Mouse (Mus musculus): Measurements from ENCODE around the gene Gm30302.
"Not testable (repeated sequence)": the region's sequence is repeated elsewhere in the genome, so short reads cannot be mapped to it uniquely, and the experiment has no call there.

Gm30302 gene

GRCm38 (mm10) chr13:49798901-49799300 is at the start of gene Gm30302:
Gene Gm30302 (minus strand): TSS chr13:49799001.
- DNase-seq: no peak

GRCm38 (mm10) chr13:49846751-49847150 is 48.0 kb upstream of the Gm30302 start:
- DNase-seq: no peak

- DNase-seq: no peak
These were observed 47.3 kb upstream of the Gm30302 start for GRCm38 (mm10) chr13:49846141-49846540.

- DNase-seq: no peak
These were observed 46.9 kb upstream of the Gm30302 start for GRCm38 (mm10) chr13:49845663-49846062.

- no peak for DNase-seq
These were observed 45.3 kb upstream of the Gm30302 start for GRCm38 (mm10) chr13:49844071-49844470.

- no peak for DNase-seq
These were observed 42.4 kb upstream of the Gm30302 start for GRCm38 (mm10) chr13:49841186-49841585.

- no peak for DNase-seq
These were observed 31.6 kb upstream of the Gm30302 start for GRCm38 (mm10) chr13:49830355-49830754.

- no peak for DNase-seq
These were observed 26.5 kb upstream of the Gm30302 start for GRCm38 (mm10) chr13:49825300-49825699.

GRCm38 (mm10) chr13:49814958-49815357 is 16.2 kb upstream of the Gm30302 start:
- no peak for DNase-seq

- DNase-seq: no peak
These were observed 15.6 kb upstream of the Gm30302 start for GRCm38 (mm10) chr13:49814420-49814819.

GRCm38 (mm10) chr13:49807146-49807545 is 8.3 kb upstream of the Gm30302 start:
- no peak for DNase-seq

GRCm38 (mm10) chr13:49788563-49789393 is 10.0 kb downstream of the Gm30302 start:
- no peak for DNase-seq

GRCm38 (mm10) chr13:49783899-49784298 is 14.9 kb downstream of the Gm30302 start:
- no peak for DNase-seq

GRCm38 (mm10) chr13:49771536-49771935 is 27.3 kb downstream of the Gm30302 start:
- not testable (repeated sequence) for DNase-seq

- no peak for DNase-seq
These were observed 29.7 kb downstream of the Gm30302 start for GRCm38 (mm10) chr13:49769111-49769510.

- no peak for DNase-seq
These were observed 30.8 kb downstream of the Gm30302 start for GRCm38 (mm10) chr13:49768048-49768447.

GRCm38 (mm10) chr13:49766269-49766668 is 32.5 kb downstream of the Gm30302 start:
- no peak for DNase-seq

- DNase-seq: no peak
These were observed 33.5 kb downstream of the Gm30302 start for GRCm38 (mm10) chr13:49765306-49765705.

- no peak for DNase-seq
These were observed 36.6 kb downstream of the Gm30302 start for GRCm38 (mm10) chr13:49762208-49762607.

- no peak for DNase-seq
These were observed 38.1 kb downstream of the Gm30302 start for GRCm38 (mm10) chr13:49760675-49761074.

GRCm38 (mm10) chr13:49757966-49758365 is 40.8 kb downstream of the Gm30302 start:
- no peak for DNase-seq

- DNase-seq: no peak
These were observed 42.2 kb downstream of the Gm30302 start for GRCm38 (mm10) chr13:49756591-49756990.

GRCm38 (mm10) chr13:49741285-49742040 is 57.3 kb downstream of the Gm30302 start:
- no peak for DNase-seq

- DNase-seq: no peak
These were observed 60.8 kb downstream of the Gm30302 start for GRCm38 (mm10) chr13:49738011-49738410.
